Mouse (Mus musculus) liver, embryonic 14.5 days (tissue): ENCODE measurements at regions not wholly inside any gene's neighbourhood (a gene's known extent, or its start where the extent isn't known, plus 50 kb on each side); places are given as distances from the start of the nearest gene placed in this dataset.

Experiments used
- CTCF ChIP-seq: IDR thresholded peaks from 2 replicates; pipeline ENCODE4 v1.5.1; 2016; ENCODE audit warnings: antibody characterized with exemption, low read depth, control low read depth
- EP300 ChIP-seq: IDR thresholded peaks from 2 replicates; pipeline ENCODE4 v1.6.1; 2016; ENCODE audit warnings: antibody characterized with exemption, low read depth

- TF ChIP-seq CTCF (no peak), EP300 (no peak)
Observed at GRCm38 (mm10) chr5:51988913-51989312, 201.4 kb downstream of the Dhx15 start.
